Mouse (Mus musculus): ENCODE measurements around the gene Etv4. TPM values are rescaled to one million over a fixed set of nuclear protein-coding genes. Genes with fewer than 3 reads are reported as not detected.
A peak's percentile ranks its signal among the peaks of the same experiment; 100 is the strongest.

The Etv4 gene
- polyA plus RNA-seq, 1 experiment from 2014 or later = 1.2 TPM

DNA sequence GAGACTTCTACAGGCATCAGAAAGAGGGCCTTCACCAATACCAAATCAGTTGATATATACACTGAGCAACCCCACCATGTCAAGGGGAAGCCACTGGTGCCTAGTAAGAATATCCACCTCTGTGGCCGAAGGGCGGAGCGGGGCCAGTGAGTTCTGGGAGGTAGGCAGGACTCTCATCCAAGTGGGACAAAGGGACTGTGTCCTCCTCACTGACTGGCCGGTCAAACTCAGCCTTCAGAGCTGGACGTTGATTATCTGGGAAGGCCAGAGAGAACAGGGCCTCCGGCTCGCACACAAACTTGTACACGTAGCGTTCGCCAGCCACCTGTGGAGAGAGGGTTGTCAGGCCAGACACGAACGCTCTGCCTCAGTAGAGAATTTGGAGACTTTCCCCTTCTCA is 14.9 kb downstream of the Etv4 start:
- no peaks in the 10 kb centered on the region for H3K27me3 ChIP-seq (replicated peaks; ENCODE audit: insufficient read depth, low read length)
- peaks cover 15% of the 10 kb centered on the region; the same call in 1 of the 2 replicates for H3K36me3 ChIP-seq (ENCODE audit: insufficient read depth, low read length)
- no peak overlapping the region for H3K4me3 ChIP-seq (ENCODE audit: low read depth, low read length)
- no peak for TF ChIP-seq EP300 (IDR thresholded peaks at IDR 0.05)
- TF ChIP-seq CTCF (IDR thresholded peaks at IDR 0.05) = no peak
- DNase-seq (ENCODE audit: low spot score) = no peak
- WGBS = 93% methylated on average over 12 of the region's 12 CpGs
- ATAC-seq = no peak
- H3K4me1 ChIP-seq (ENCODE audit: insufficient read depth, low read depth, low read length) = 0 out of 2 replicates have a peak, but pooled peaks cover 4% of the 10 kb centered on the region
- H3K9ac ChIP-seq (replicated peaks; ENCODE audit: low read depth) = no peak overlapping the region
- H3K9me3 ChIP-seq (ENCODE audit: low read length) = no peaks in the 10 kb centered on the region
- H3K27ac ChIP-seq (ENCODE audit: low read length) = no peak overlapping the region
- no peak overlapping the region for H3K4me2 ChIP-seq (replicated peaks; ENCODE audit: low read depth, low read length)

DNA sequence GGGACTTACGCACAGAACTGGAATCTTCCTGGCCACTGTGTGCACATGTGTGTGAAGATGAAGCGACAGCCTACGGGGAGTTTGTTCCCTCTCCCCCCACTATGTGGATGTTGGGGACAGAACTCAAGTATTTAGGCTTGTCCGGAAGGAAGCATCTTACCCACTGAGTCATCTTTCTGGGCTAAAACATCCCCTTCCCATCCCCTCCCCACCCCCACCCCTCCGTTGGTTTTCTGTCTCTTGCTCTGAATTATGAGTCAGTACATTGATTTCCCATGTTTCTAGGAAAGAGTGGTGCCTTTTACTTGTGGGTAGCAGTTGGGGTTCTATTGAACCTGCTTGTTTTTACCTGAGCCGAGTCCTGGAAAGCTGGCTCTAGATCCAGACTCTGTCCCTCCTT is 16.4 kb downstream of the Etv4 start:
- WGBS = 87% methylated on average over 6 of the region's 6 CpGs
- Histone ChIP-seq H3K27me3 (replicated peaks; ENCODE audit: insufficient read depth, low read length) (no peaks in the 10 kb centered on the region), H3K9ac (replicated peaks; ENCODE audit: low read depth) (no peak overlapping the region), H3K9me3 (ENCODE audit: low read length) (no peaks in the 10 kb centered on the region), H3K36me3 (ENCODE audit: insufficient read depth, low read length) (peaks cover 24% of the 10 kb centered on the region; the same call in 1 of the 2 replicates), H3K27ac (ENCODE audit: low read length) (no peak overlapping the region), H3K4me1 (ENCODE audit: insufficient read depth, low read depth, low read length) (0 out of 2 replicates have a peak, but pooled peaks cover 4% of the 10 kb centered on the region), H3K4me3 (ENCODE audit: low read depth, low read length) (no peak overlapping the region), H3K4me2 (replicated peaks; ENCODE audit: low read depth, low read length) (no peak overlapping the region)
- ATAC-seq = no peak
- no peak for DNase-seq (ENCODE audit: low spot score)
- TF ChIP-seq EP300 (IDR thresholded peaks at IDR 0.05) (no peak), CTCF (IDR thresholded peaks at IDR 0.05) (no peak)

DNA sequence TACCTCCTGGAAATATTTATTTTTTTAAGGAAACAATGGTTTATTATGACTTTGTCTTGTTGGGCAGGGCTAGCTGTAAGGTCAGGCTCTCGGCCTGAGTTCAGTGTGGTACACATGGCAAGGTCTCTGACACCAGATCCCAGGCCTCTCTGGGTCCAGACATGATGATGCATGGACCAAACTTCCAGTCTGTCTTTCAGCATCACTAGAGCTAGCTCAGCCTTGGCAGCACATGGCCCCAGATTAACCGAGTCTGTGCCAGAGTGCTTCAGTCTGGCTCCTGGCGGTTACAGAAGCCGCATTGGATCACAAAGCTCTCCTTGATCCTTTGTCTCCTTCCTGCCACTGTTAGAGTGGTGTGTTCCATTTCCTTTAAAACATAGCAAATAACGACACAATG is 17.8 kb downstream of the Etv4 start:
- WGBS = 66% methylated on average over 5 of the region's 5 CpGs
- H3K36me3 ChIP-seq (ENCODE audit: insufficient read depth, low read length) = peaks cover 25% of the 10 kb centered on the region; the same call in 1 of the 2 replicates
- no peaks in the 10 kb centered on the region for H3K27me3 ChIP-seq (replicated peaks; ENCODE audit: insufficient read depth, low read length)
- H3K4me1 ChIP-seq (ENCODE audit: insufficient read depth, low read depth, low read length) = 0 out of 2 replicates have a peak, but pooled peaks cover 4% of the 10 kb centered on the region
- no peak overlapping the region for H3K4me2 ChIP-seq (replicated peaks; ENCODE audit: low read depth, low read length)
- H3K4me3 ChIP-seq (ENCODE audit: low read depth, low read length) = no peak overlapping the region
- no peak for ATAC-seq
- no peak overlapping the region for H3K27ac ChIP-seq (ENCODE audit: low read length)
- no peaks in the 10 kb centered on the region for H3K9me3 ChIP-seq (ENCODE audit: low read length)
- H3K9ac ChIP-seq (replicated peaks; ENCODE audit: low read depth) = no peak overlapping the region
- TF ChIP-seq EP300 (IDR thresholded peaks at IDR 0.05) (no peak), CTCF (IDR thresholded peaks at IDR 0.05) (no peak)
- DNase-seq (ENCODE audit: low spot score) = no peak

DNA sequence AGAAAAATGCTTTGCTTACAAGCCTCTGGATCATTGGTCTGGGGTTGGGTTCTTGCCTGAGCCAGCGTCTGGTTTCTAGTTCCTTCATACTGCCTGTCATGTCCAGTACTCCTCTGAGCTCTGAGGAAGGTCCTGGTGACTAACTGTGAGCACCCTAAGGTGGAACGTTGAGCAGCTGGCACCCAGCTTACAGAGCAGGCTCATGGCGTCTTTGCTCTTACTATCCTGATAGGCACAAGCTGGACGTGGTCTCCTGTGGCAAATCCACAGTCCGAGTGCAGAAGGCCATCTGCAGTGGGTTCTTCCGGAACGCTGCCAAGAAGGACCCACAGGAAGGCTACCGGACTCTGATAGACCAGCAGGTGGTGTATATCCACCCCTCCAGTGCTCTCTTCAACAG is 20.6 kb downstream of the Etv4 start:
- Histone ChIP-seq H3K9me3 (ENCODE audit: low read length) (no peaks in the 10 kb centered on the region), H3K4me3 (ENCODE audit: low read depth, low read length) (no peak overlapping the region), H3K36me3 (ENCODE audit: insufficient read depth, low read length) (peaks cover 27% of the 10 kb centered on the region; the same call in 1 of the 2 replicates), H3K27me3 (replicated peaks; ENCODE audit: insufficient read depth, low read length) (no peaks in the 10 kb centered on the region), H3K4me2 (replicated peaks; ENCODE audit: low read depth, low read length) (no peak overlapping the region), H3K27ac (ENCODE audit: low read length) (no peak overlapping the region), H3K4me1 (ENCODE audit: insufficient read depth, low read depth, low read length) (no peaks in the 10 kb centered on the region), H3K9ac (replicated peaks; ENCODE audit: low read depth) (no peak overlapping the region)
- no peak for TF ChIP-seq CTCF (IDR thresholded peaks at IDR 0.05)
- no peak for TF ChIP-seq EP300 (IDR thresholded peaks at IDR 0.05)
- ATAC-seq = no peak
- no peak for DNase-seq (ENCODE audit: low spot score)
- 88% methylated on average over 8 of the region's 8 CpGs for WGBS

DNA sequence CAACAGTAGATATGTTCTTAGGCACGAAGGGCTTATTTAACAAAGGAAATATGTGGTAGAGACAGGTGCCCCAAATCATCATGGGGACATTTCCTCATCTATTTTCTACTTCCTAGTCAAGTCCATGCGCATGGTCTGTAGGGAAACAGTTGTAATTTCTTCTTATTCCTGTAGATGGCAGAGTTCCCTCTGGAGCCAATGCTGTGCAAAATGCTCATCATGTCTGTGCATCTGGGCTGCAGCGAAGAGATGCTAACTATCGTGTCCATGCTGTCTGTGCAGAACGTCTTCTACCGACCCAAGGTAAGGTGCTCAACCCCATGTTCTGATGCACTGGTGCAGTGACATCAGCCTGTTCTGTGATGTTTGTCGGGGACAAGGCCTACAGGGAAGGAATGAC is 21.4 kb downstream of the Etv4 start:
- Histone ChIP-seq H3K27ac (ENCODE audit: low read length) (no peak overlapping the region), H3K4me3 (ENCODE audit: low read depth, low read length) (no peak overlapping the region), H3K27me3 (replicated peaks; ENCODE audit: insufficient read depth, low read length) (no peaks in the 10 kb centered on the region), H3K4me2 (replicated peaks; ENCODE audit: low read depth, low read length) (no peak overlapping the region), H3K9me3 (ENCODE audit: low read length) (no peaks in the 10 kb centered on the region), H3K9ac (replicated peaks; ENCODE audit: low read depth) (no peak overlapping the region), H3K36me3 (ENCODE audit: insufficient read depth, low read length) (peaks cover 33% of the 10 kb centered on the region), H3K4me1 (ENCODE audit: insufficient read depth, low read depth, low read length) (no peaks in the 10 kb centered on the region)
- ATAC-seq (no peak; the same call in 1 of the 2 replicates), DNase-seq (ENCODE audit: low spot score) (peak; percentile 76)
- WGBS = 44% methylated on average over 7 of the region's 7 CpGs
- TF ChIP-seq CTCF (IDR thresholded peaks at IDR 0.05) (peak; percentile 81), EP300 (IDR thresholded peaks at IDR 0.05) (no peak)

DNA sequence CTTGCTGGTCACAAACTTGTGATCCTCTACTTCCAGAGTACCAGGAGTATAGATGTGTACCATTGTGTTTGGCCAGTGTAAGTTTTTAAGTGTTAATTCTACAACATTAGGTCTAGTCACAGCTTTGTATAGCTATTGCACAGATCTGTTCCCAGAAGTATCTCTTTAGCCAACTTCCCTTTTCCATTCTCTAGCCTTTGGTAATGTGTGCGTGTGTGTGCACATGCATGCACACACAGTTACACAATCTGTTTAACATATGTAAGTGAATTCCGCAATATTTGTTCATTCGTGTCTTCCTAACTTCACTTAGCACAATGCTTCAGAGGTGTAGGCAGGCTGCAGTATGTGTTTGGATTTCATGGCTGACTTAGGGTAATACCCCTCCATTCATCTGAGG is 25.6 kb downstream of the Etv4 start:
- ATAC-seq = no peak
- Histone ChIP-seq H3K4me2 (replicated peaks; ENCODE audit: low read depth, low read length) (no peak overlapping the region), H3K9ac (replicated peaks; ENCODE audit: low read depth) (no peak overlapping the region), H3K4me3 (ENCODE audit: low read depth, low read length) (no peak overlapping the region), H3K27ac (ENCODE audit: low read length) (no peak overlapping the region), H3K4me1 (ENCODE audit: insufficient read depth, low read depth, low read length) (no peaks in the 10 kb centered on the region), H3K27me3 (replicated peaks; ENCODE audit: insufficient read depth, low read length) (no peaks in the 10 kb centered on the region), H3K9me3 (ENCODE audit: low read length) (no peaks in the 10 kb centered on the region), H3K36me3 (ENCODE audit: insufficient read depth, low read length) (peaks cover 30% of the 10 kb centered on the region)
- DNase-seq (ENCODE audit: low spot score) = peak; percentile 26
- no peak for TF ChIP-seq EP300 (IDR thresholded peaks at IDR 0.05)
- no peak for TF ChIP-seq CTCF (IDR thresholded peaks at IDR 0.05)
- WGBS = 83% methylated on average over 3 of the region's 3 CpGs

DNA sequence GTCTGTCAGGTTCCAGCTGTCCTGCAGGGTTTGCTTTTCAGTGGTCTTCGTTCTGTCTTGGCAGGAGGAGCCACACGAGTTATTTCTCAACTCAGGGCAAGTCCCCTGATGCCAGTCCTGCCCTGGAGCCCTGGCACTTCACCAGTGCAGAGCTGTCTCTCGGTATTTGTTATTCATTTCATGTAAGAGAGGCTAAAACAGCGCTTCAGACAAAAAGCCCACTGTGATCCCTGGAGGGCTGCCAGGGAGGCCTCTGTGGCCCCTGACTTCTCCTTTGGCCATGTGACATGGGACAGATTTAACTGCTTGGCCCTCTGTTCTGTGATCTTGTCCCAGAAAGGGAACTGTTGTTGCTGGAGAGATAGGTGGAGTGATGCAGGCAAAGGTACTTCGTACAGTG is 26.7 kb downstream of the Etv4 start:
- WGBS = 63% methylated on average over 5 of the region's 5 CpGs
- H3K27me3 ChIP-seq (replicated peaks; ENCODE audit: insufficient read depth, low read length) = no peaks in the 10 kb centered on the region

More for the DNA sequence above, 26.7 kb downstream of the Etv4 start:
- DNase-seq (ENCODE audit: low spot score) (no peak), ATAC-seq (no peak)
- H3K4me1 ChIP-seq (ENCODE audit: insufficient read depth, low read depth, low read length) = no peaks in the 10 kb centered on the region
- no peak overlapping the region for H3K4me3 ChIP-seq (ENCODE audit: low read depth, low read length)
- TF ChIP-seq EP300 (IDR thresholded peaks at IDR 0.05) = no peak
- TF ChIP-seq CTCF (IDR thresholded peaks at IDR 0.05) = no peak
- H3K4me2 ChIP-seq (replicated peaks; ENCODE audit: low read depth, low read length) = no peak overlapping the region
- no peak overlapping the region for H3K27ac ChIP-seq (ENCODE audit: low read length)
- H3K9me3 ChIP-seq (ENCODE audit: low read length) = no peaks in the 10 kb centered on the region
- no peak overlapping the region for H3K9ac ChIP-seq (replicated peaks; ENCODE audit: low read depth)
- H3K36me3 ChIP-seq (ENCODE audit: insufficient read depth, low read length) = peaks cover 29% of the 10 kb centered on the region
